Mouse (Mus musculus) lung, adult 2 months (tissue): ENCODE data around the gene 2010111I01Rik.

ENCODE experiments used
- CTCF ChIP-seq: fragments of 200-500 bp; IDR thresholded peaks from 2 replicates; pipeline ENCODE4 v1.5.1; 2011; ENCODE audit warnings: mild to moderate bottlenecking, low read length, control low read depth; ENCODE audit not compliant: insufficient read depth
- POLR2A ChIP-seq: fragments of 200-500 bp; IDR thresholded peaks from 2 replicates; pipeline ENCODE4 v1.6.1; 2011; ENCODE audit warnings: low read depth, mild to moderate bottlenecking, control low read depth, low read length, borderline replicate concordance; ENCODE audit errors: extremely low read depth

- no peak for TF ChIP-seq POLR2A
- TF ChIP-seq CTCF: no peak
These were observed 349.9 kb downstream of the 2010111I01Rik start for GRCm38 (mm10) chr13:63314608-63314920.
